Mouse (Mus musculus) R1 (cell line): Measurements from ENCODE around the gene 6430531B16Rik.

Experiments used
- DNase-seq: peaks from one replicate; pipeline ENCODE4 v3.0.0-alpha.2; 2018; ENCODE audit warnings: low read depth, low spot score

6430531B16Rik gene

DNA sequence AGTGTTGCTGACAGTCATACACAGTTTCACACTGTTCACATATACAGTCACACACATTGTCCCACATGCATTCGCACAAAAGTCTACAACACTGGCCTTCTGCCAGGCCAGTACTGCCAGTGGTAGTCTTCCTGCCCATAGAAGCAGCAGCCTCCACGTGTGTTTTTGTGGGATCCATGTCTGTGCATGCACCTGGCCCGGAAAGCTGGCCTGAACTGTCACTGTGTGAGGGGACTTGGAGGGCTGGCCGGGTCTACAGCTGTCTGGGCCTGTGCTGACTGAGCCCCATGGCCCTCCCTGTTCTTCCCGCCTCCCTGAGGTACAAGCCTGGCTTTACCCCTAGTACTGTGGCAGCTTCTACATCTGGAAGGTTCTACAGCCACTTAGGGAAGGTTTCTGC lies 7.6 kb downstream of the 6430531B16Rik start:
- DNase-seq: no peak

DNA sequence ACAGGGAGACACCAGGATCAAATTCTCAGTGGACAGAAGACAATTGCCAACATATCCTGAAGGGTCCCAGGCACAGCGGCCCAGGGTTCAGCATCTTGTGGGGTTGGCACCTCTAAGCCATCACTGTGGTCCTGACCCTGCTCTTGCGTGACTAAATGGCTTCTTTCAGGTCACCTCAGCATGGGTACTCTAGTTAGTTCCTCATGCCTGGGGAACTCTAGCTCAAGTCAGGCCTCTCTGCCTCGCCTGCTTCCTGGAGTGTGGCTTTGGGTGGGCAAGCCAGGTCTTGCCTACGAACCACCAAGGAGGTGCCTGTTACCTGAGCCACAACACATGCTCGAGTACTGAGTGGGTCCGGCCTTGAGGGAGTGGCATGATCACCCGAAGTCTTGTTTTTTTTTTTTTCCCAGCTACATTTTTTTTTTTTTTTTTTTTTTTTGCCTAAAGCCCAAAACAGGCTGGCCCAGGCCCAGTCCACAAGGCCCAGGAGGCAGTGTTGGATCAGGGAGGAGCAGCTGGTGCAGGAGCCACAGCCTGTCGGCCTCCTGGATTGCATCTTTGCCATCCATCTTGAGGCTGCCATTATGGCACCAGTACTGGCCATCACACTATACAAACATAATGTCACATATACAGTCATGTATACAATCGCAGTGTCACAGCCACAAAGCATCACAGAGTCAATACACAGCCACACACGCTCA lies 8.2 kb downstream of the 6430531B16Rik start:
- no peak for DNase-seq

DNA sequence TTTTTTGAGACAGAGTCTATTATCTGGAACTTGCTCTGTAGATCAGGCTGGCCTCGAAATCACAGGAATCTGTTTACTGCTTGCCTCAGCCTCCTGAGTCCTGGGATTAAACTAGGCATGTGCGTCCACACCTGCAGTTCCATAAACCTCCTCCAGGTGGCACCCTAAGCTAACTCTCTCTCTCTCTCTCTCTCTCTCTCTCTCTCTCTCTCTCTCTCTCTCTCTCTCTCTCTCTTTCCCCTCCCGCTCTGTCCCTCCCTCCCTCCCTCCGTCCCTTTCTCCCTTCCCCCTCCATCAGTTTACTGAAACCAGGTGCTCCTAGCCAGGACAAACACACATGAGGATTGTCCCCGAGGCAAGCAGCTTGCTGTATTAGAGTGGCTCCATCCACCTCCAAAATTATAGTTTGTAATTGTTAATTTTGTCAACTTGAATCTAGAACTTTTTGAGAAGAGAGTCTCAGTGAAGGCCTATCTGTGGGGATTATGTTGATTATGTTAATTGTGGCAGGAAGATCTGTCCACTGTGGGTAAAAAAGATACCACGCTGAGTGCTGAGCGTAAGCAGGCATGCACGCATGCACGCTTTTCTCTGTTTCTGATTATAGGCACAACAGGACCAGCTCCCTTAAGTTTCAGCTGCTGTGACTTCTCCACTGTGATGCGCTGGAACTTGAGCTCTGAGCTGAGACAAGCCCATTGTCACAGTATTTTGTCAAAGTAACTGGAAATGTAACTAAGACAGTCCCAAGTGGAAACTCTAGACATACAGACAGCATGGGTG lies 9.0 kb downstream of the 6430531B16Rik start:
- DNase-seq: peak; percentile 85

DNA sequence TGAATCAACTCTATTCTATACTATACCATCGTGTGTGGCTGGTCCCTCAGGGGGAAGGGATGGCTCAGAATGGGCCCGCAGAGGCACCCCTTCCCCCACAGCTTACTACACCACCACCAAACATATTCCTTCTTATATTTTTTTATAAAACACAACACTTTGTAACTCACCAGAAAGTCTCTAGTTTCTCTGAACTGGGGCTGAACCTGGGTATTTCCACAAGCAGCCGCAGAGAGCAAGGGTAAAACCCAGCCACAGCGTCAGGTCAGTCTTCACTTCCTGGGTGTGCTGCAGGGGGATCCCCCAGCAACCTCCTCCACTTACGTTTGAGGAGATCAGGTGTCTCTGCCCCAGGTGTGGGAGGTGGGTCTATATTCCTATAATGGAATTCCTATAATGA lies 10.1 kb downstream of the 6430531B16Rik start:
- DNase-seq: no peak

DNA sequence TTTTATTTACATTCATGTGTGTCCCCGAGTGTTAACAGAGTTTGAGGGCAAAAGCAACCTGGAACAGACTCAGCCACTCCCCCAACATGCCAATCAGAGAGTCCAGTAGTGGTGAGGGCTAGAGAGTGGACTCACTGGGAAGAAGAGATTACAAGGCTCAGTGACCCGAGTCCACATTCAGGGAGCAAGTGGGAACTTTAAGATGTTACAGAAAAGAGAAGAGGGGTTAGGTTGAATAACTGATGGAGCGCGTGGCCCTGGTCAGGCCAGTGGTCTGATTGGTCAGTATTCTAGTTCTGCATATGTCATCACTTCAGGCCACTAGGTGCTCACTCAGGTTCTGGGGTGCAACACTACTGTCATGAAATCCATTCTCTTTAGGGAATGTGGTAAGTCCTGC lies 11.4 kb downstream of the 6430531B16Rik start:
- DNase-seq: no peak

DNA sequence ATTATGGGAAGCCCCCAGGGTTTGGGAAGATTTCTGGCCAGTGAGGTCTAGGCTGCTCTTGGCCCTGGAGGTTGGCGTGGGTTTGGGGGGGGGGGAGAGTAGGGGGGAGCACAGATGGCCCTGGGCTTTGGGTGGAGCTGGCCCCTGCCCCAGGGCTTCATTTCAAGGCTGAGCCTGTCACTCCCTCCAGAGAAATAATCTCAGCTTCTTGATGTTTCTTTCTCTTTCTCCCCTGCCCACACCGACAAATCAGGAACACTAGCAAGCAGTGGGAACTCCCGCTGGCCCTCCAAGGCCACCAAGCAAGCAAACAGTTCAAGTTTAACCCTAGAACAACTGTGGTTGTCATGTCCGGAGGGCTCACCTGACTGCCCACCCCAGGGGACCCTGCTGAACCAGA lies 14.7 kb downstream of the 6430531B16Rik start:
- no peak for DNase-seq

DNA sequence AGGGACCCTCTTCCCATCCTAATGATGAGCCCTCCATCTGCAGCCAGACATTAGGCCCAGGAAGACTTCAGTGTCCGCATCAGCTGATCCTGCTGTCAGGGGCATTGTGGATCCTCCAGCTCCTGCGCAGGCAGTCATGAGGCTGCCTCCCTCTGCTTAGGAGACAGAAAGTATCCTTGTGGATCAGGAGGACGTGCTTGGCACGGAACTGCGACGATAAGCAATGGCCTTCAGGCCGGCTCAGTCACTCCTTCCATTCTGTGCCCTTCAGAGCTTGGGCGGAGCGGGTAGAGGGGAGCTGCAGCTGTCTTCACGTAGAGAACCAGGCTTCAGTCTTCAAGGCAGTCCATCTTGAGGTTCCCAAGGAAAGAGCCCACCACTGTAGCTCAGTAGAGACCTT lies 17.4 kb downstream of the 6430531B16Rik start:
- no peak for DNase-seq

DNA sequence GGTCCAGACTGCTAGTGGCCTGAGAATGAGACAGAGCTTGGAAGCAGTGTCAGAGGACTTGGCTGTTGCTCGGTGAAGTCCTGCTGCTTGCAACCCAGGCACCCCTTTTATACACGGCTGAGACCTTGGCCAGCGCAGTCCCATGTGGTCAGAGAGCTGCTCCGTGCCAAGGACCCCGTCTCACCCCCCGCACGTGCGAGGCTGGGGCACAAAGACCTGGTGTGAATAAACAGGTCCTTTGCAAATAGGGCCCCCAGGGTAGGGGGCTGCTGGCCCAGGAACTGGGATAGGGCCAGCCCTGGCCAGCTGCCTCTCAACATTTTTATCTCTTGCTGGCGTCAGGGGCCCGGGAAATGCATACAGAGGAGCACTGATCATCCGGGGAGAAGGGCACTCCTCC lies 20.6 kb downstream of the 6430531B16Rik start:
- no peak for DNase-seq

DNA sequence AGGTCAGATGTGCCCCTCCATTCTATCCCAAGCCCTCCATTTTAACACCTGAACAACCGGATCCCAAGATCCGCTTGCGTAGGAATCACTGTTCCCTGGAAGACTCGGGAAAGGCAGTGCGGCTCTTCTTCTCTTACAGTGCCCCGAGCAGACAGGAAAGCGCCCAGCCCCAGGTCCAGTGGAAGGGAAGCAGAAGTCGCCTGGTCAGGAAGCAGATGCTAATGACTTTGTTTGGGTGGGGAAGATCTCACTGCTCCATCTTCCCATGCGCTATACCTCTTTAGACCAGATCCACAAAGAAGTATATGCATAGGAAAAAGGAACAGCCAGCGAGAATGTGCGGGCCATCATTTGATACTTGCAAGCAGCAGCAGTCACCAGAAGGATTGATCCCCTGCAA lies 21.1 kb downstream of the 6430531B16Rik start:
- DNase-seq: no peak

DNA sequence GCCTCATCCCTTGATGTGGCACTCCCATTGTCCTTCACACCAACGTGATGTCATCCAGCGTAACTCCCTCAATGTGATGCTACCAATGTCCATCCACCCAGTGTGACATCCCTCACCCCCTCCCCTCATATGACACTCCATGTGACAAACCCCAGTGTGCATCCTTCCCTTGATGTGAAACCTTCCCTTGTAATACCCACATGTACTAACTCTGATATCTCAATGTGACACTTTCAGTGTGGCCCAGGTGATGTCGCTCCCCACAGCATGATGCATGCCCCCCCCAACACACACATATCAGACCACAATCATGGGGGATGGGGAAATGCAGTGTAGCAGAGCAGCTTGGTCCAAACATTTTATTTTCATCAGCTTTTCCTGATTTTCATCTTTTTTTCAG lies 21.9 kb downstream of the 6430531B16Rik start:
- DNase-seq: no peak

DNA sequence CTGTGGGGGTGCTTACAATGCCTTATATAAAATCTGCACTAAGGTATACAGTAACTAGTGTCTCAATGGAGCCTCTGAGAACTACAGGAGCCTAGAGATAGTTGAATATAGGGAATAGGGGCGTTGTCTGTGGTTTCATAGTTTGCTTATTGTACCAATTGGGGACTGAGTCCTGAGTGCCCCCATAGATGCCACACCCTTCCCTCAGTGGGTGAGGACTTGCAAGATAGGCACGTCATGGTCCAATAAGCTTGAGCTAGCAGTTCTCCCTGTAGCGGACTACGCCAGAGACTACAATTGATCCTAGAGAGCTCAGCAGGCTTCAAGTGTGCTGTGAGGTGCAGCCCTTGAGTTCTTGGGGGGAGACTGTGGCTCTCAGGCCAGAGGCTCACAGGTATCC lies 23.1 kb downstream of the 6430531B16Rik start:
- DNase-seq: no peak

DNA sequence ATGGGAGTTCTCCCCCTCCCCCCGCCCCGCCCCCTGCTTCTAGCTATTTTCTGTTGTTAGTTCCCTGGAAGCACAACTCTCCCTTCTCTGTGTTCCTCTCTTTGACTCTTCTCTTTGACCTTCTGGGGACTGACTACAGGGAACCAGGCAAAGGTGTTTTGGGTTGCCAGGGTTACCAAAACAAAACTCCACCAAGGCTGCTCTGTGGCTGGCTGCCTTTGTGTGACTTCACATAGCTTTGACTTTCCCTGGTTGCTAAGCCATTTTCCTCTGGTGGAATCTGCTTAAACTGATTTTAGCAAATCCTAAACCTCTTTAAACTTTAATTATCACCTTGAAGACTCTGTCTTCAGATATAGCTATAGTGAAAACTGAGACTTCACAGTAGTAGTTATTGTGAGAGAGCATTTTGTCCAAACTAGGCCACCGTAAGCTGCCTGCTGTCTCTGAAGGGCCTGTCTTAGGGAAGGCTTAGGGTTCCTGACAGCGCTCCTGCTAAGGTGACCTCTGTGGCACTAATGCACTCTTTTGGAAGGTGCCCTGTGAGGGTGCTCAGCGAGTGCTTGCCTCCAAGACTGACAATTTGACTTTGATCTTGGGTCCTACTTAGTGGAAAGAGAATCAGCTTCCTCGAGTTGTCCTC lies 26.4 kb downstream of the 6430531B16Rik start:
- DNase-seq: peak; percentile 89

DNA sequence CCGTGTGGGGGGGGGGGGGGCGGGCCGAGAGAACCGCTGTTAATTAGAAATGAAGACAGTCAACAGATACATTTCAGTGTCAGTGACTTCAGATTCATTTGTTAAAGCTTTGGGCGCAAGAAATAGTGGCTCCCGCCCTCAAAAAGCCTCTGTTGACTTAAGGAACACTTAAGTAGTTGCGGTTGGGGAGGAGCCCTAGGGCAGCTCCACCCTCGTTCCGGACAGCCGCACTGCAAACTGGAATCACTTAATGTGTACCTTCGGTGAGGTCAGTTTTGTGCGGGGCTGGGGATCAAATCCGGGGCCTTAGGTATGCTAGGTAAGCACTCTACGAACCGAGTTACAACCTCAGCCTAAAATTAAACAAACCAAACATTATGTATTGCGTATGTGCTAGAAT lies 27.5 kb downstream of the 6430531B16Rik start:
- peak; percentile 89 for DNase-seq

DNA sequence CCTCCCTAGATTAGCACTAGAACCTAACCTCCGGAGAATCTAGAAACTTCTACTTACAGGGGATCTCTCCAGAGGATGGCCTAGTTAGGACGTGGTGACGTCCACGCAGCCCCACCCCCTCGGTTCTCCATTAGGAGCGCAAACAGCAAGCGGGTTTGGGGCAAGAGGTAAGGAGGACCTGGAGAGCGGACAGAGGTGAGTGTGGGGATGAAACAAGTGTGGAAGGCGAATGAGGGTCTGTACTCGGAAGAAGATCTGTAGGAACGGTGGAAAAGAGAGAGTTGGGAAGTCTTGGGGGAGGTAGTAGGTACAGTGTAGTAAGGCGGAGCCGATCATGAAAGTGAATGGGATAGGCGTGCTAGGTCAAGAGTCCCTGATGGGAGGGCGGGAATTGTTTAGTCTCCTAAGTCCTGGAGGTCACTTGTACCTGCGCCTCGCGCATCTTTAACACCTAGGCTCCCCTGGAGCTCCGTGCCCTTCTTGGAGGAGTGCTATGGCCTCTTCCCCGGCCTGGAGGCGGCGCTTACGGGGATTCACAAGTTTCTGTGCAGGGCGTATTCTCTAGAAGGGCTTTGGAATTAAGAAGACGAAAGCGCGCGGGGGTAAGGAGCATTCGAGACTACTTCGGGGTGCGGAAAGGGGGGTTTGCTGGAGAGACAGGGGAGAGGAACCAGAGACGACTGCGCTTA lies 28.1 kb downstream of the 6430531B16Rik start:
- peak; percentile 94 for DNase-seq

DNA sequence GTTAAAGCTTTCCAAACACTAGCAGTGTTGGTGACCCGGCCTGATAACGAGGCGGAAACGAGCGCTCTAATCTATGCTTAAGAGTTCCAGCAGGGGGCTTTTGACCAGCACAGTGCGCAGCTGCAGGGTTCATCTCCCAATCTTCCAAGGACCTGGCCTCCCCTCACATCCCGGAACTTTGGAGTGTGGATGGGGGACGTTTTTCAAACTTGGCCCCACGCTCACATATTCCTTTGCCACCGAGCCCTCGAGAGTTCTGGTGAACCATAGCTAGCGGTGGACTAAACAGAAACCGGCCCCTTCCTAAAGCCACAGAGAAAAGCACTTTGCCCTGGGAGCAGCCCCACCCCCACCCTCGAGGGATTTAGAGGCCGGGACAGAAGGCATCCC lies 28.7 kb downstream of the 6430531B16Rik start:
- peak; percentile 96 for DNase-seq

DNA sequence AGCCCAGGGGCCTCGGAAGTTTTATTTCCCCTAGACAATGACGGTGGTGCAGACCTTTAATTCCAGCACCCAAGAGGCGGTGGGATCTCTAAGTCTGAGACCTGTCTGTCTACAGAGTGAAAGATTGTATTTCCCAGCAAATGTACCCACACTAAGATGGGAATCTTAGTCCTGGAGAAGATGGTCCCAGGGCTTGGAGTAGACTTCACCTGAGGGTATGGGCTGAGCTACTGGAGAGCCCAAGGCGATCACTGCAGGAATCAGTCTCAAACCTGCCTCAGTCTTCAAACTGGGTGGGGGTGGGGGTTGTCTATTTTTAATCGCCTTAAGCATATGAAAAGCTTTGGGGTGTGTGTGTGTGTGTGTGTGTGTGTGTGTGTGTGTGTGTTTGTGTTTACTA lies 32.5 kb downstream of the 6430531B16Rik start:
- DNase-seq: peak; percentile 83

DNA sequence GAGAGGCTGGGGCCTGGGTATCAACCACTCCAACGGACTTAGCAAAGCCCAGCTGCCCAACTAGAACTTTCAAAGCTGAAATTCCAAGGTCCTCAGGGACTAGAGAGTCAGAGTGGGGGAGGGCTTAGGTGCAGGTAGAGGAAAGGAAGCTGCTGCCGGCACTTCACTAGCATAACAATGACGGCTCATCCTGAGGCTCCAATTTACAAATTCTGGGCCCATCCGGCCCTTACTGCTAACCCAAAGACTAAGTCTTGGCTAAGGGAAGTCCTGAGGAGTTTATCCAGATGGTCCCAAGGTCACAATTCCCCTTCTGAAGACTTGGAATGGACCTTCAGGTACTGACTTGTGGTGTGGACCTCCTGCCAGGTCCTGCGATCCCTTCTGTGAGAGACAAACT lies 33.0 kb downstream of the 6430531B16Rik start:
- peak; percentile 99 for DNase-seq

DNA sequence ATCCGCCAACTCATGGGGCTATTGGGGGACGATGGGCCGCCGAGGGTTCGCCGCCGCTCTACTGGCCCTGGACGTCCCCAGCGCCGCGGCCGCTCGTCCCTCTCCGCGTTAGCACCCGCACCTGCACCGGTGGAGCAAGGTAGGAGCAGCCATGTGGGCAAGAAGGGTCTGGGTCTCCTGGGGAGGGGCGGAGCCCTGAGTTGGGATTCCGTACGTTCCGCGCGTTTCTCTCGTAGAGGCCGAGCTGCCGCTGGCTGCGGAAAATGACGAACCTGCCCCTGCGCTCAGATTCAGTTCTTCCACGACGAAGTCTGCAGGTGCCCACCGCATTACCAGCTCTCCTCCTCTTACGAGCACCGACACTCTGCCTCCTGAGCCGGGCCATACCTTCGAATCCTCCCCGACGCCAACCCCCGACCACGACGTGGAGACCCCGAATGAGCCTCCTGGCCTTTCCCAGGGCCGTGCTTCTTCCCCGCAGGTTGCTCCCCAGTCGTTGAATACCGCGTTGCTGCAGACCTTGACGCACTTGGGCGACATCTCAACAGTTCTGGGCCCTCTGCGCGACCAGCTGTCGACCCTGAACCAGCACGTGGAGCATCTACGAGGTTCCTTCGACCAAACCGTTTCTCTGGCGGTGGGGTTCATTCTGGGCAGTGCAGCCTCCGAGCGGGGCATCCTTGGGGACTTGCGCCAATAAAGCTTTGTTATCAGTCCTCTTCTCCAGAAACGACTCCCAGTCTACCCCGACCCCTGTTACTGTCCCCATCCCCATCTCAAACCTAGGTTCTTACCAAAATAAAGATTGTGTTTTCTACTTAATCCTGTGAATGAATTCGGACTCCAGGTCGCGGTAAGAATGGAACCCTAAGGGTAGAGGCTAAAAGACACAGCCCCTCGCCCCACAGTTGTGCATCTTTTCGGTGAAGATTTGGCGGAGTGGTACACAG lies 34.0 kb downstream of the 6430531B16Rik start:
- DNase-seq: peak; percentile 87

DNA sequence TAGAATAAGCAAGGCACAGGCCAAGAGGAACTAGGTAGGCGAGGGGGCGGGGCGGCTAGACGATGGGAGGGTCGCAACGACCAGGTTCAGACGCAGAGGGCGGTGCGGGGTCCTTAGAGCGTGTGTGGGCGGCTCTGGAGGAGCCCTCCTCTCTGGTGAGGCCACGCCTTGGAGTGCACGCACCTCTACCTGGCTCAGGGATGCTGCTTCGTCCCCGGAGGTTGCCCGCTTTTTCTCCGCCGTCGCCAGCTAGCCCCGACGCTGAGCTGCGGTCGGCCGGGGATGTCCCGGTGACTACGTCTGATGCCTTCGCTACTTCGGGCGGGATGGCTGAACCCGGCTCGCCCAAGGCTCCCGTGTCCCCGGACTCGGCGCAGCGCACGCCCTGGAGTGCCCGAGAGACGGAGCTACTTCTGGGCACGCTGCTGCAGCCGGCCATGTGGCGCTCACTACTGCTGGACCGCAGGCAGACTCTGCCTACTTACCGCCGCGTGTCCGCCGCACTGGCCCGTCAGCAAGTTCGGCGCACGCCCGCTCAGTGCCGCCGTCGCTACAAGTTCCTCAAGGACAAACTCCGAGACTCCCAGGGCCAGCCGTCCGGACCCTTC lies 34.8 kb downstream of the 6430531B16Rik start, which contains the start of gene Utf1:
Gene Utf1 (plus strand): TSS at position 116 of the 608 bp plus-strand sequence.
- peak; percentile 98 for DNase-seq

DNA sequence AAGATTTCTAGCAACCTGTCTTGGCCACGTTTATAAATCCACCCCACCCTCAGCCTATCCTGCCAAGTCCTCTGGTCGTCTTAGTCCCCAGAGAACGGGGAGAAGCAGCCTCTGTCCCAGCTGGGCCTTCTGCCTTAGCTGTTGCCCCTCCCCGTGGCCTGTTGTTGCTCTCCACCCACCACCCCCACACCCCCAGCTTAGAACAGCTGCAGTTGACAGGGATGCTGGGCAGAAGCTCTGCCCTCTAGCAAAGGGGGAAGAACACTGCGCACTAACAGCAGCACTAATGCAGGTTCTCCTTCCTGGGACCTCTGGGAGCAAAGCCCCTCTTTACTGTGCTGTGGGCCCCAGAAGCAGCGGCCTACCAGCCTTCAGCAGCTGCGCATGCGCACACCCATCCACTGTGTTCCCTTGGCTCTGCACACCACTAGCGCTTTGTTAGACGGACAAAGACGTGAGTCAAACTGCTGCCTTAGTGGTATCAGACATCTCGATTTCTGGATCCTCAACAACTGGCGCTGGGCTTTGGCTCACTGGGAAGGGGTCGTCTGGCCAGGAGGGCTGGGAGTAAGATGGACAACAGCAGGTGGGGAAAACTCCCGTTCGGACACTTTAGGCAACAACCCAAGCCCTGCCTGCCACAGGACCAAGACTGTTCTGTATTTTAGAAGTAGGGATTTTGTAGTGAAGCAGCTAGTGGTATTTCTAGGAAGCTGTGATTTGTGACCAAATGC lies 37.9 kb downstream of the 6430531B16Rik start:
- peak; percentile 89 for DNase-seq
